Mouse (Mus musculus) forebrain, embryonic 14.5 days (tissue): ENCODE measurements around the gene Serpina3a. TPM values are rescaled to one million over a fixed set of nuclear protein-coding genes. Genes with fewer than 3 reads are reported as not detected.

ENCODE experiments used
- ATAC-seq: fragments of 200-750 bp; cut with Nextera tagmentation; 2 replicates; pipeline ENCODE4 v1.8.0; 2017; ENCODE audit warnings: mild to moderate bottlenecking, moderate library complexity
- DNase-seq: peaks from one replicate; pipeline ENCODE4 v3.0.0-alpha.2; 2015; ENCODE audit warnings: low spot score
- H3K27ac ChIP-seq: fragments of 300-500 bp; sonication (generic); 2 replicates; pipeline ENCODE4 v1.5.1; 2014; ENCODE audit warnings: low read depth, mild to moderate bottlenecking, control low read depth, low read length, moderate library complexity
- H3K27me3 ChIP-seq: fragments of 300-500 bp; sonication (generic); replicated peaks from 2 replicates; pipeline ENCODE4 v1.6.1; 2014; ENCODE audit warnings: low read length, control low read depth, mixed read lengths; ENCODE audit not compliant: control insufficient read depth, insufficient read depth
- H3K36me3 ChIP-seq: fragments of 300-500 bp; sonication (generic); 2 replicates; pipeline ENCODE4 v1.6.1; 2014; ENCODE audit warnings: low read length, control low read depth; ENCODE audit not compliant: control insufficient read depth, insufficient read depth
- H3K4me1 ChIP-seq: fragments of 300-500 bp; sonication (generic); 2 replicates; pipeline ENCODE4 v1.6.1; 2014; ENCODE audit warnings: antibody characterized with exemption, low read length, control low read depth; ENCODE audit not compliant: control insufficient read depth, insufficient read depth
- H3K4me2 ChIP-seq: fragments of 300-500 bp; sonication (generic); 2 replicates; pipeline ENCODE4 v1.6.1; 2014; ENCODE audit warnings: mild to moderate bottlenecking, control low read depth, low read length
- H3K4me3 ChIP-seq: fragments of 300-500 bp; sonication (generic); 2 replicates; pipeline ENCODE4 v1.5.1; 2014; ENCODE audit warnings: low read depth, low read length, control low read depth
- H3K9ac ChIP-seq: fragments of 300-500 bp; sonication (generic); 2 replicates; pipeline ENCODE4 v1.6.1; 2014; ENCODE audit warnings: mild to moderate bottlenecking, low read length, control low read depth, moderate library complexity
- H3K9me3 ChIP-seq: fragments of 300-500 bp; sonication (generic); replicated peaks from 2 replicates; pipeline ENCODE4 v1.6.1; 2016; ENCODE audit warnings: low read length, control low read depth, mixed read lengths; ENCODE audit not compliant: control insufficient read depth
- WGBS: fragments of 180-500 bp; shearing (Covaris S2); extraction: QIAGEN DNeasy Blood & Tissue Kit; methylation state at CpG from one replicate; pipeline ENCODE4 v1.1.7; 2014; 5-methylcytosine and 5-hydroxymethylcytosine counted together
- polyA plus RNA-seq: library from polyadenylated mRNA; unstranded; fragments of >200 nt; fragmentation: Nextera tagmentation; extraction: Ambion mirVana; gene quantifications from 2 replicates; pipeline ENCODE4 v1.2.1, GENCODE M21; 2014

Gene Serpina3a
- polyA plus RNA-seq, 1 experiment from 2014 or later: not detected

- DNase-seq (no peak), ATAC-seq (no peak)
- Histone ChIP-seq H3K4me1 (no peaks in the 10 kb centered on the region), H3K4me2 (no peak overlapping the region), H3K9ac (no peak overlapping the region), H3K9me3 (no peaks in the 10 kb centered on the region; the same call in 1 of the 2 replicates), H3K27ac (no peak overlapping the region), H3K4me3 (no peak overlapping the region), H3K27me3 (no peaks in the 10 kb centered on the region), H3K36me3 (no peaks in the 10 kb centered on the region)
- WGBS: 76% methylated on average over 3 of the region's 3 CpGs
Observed at GRCm38 (mm10) chr12:104153041-104153645, 40.6 kb downstream of the Serpina3a start.

DNA sequence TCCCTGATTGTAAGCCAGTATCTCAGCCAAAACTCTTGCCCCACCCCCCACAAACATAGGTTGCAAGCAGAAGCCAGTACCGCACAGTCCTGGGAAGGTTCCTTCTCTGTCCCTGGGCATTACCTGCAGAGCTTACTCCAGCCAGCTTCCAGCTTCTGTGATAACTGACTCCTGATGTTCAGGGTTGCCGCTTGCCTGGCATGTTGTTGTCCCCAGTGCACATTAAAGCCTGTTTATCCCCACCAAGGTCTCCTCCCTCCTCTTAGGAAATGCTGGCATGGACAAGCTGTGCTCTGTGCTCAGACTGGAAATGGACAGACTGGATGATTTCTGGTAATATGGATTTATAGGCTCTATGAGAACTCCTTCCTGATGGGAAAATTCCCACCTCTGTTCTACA is 41.1 kb downstream of the Serpina3a start, which contains the start of gene Serpina3c:
Gene Serpina3c (minus strand): TSS at position 215 of the 400 bp plus-strand sequence.
- Histone ChIP-seq H3K9ac (no peak within 1 kb of the TSS), H3K4me1 (no peaks in the 10 kb centered on the region), H3K27me3 (no peaks in the 10 kb centered on the region), H3K9me3 (no peaks in the 10 kb centered on the region; the same call in 1 of the 2 replicates), H3K4me2 (no peak within 1 kb of the TSS), H3K36me3 (no peaks in the 10 kb centered on the region), H3K4me3 (no peak within 1 kb of the TSS), H3K27ac (no peak within 1 kb of the TSS)
- no peak for ATAC-seq
- no peak for DNase-seq
- WGBS: 93% methylated on average over 2 of the region's 2 CpGs

Other genes with a start within 250 kb of the Serpina3a start
- not detected in 2 replicates for gene Serpina1a, start 249.2 kb upstream of the Serpina3a start, polyA plus RNA-seq
- not detected in 2 replicates for gene Serpina1c, start 207.8 kb upstream of the Serpina3a start, polyA plus RNA-seq
- not detected in 2 replicates for gene Serpina1e, start 153.7 kb upstream of the Serpina3a start, polyA plus RNA-seq
- not detected in 2 replicates for gene Serpina11, start 122.8 kb upstream of the Serpina3a start, polyA plus RNA-seq
- not detected in 2 replicates for gene Serpina9, start 99.0 kb upstream of the Serpina3a start, polyA plus RNA-seq
- gene Serpina12, start 68.3 kb upstream of the Serpina3a start, polyA plus RNA-seq: not detected in 2 replicates
- gene Serpina5, start 11.6 kb upstream of the Serpina3a start, polyA plus RNA-seq: not detected in 2 replicates
- gene Serpina3b, start 15.3 kb downstream of the Serpina3a start, polyA plus RNA-seq: not detected in 2 replicates
- not detected in 2 replicates for gene Serpina3c, start 41.1 kb downstream of the Serpina3a start, polyA plus RNA-seq
- 0.39 and 0.45 TPM in 2 replicates for gene Serpina3f, start 101.8 kb downstream of the Serpina3a start, polyA plus RNA-seq
- gene Serpina3g, start 123.5 kb downstream of the Serpina3a start, polyA plus RNA-seq: 0.24 and 0.26 TPM in 2 replicates
- gene Serpina3i, start 150.4 kb downstream of the Serpina3a start, polyA plus RNA-seq: not detected in 2 replicates
- not detected in 2 replicates for gene Serpina3j, start 201.8 kb downstream of the Serpina3a start, polyA plus RNA-seq
- not detected in 2 replicates for gene Serpina3k, start 225.8 kb downstream of the Serpina3a start, polyA plus RNA-seq
- gene Serpina3m, start 225.8 kb downstream of the Serpina3a start, polyA plus RNA-seq: not detected in 2 replicates